Mouse (Mus musculus): ENCODE data around the gene Cd82. TPM values are rescaled to one million over a fixed set of nuclear protein-coding genes. Genes with fewer than 3 reads are reported as not detected.
A peak's percentile ranks its signal among the peaks of the same experiment; 100 is the strongest.

Gene Cd82
- total RNA-seq, 1 experiment from 2014 or later = 203 TPM

GRCm38 (mm10) chr2:93427000-93427715 is 35.8 kb downstream of the Cd82 start:
- no peak for ATAC-seq (replicated peaks; ENCODE audit: insufficient number of reproducible peaks, low FRiP score, low TSS enrichment, poor library complexity, severe bottlenecking)

GRCm38 (mm10) chr2:93425810-93426209 is 37.1 kb downstream of the Cd82 start:
- ATAC-seq (replicated peaks; ENCODE audit: insufficient number of reproducible peaks, low FRiP score, low TSS enrichment, poor library complexity, severe bottlenecking) = no peak

GRCm38 (mm10) chr2:93424307-93424984 is 38.5 kb downstream of the Cd82 start:
- no peak for ATAC-seq (replicated peaks; ENCODE audit: insufficient number of reproducible peaks, low FRiP score, low TSS enrichment, poor library complexity, severe bottlenecking)

- peak; percentile 33; the same call in 1 of the 2 replicates for ATAC-seq (replicated peaks; ENCODE audit: insufficient number of reproducible peaks, low FRiP score, low TSS enrichment, poor library complexity, severe bottlenecking)
Measured at GRCm38 (mm10) chr2:93421320-93421719, 41.6 kb downstream of the Cd82 start.

- ATAC-seq (replicated peaks; ENCODE audit: insufficient number of reproducible peaks, low FRiP score, low TSS enrichment, poor library complexity, severe bottlenecking) = no peak
Measured at GRCm38 (mm10) chr2:93419971-93420370, 43.0 kb downstream of the Cd82 start.

- no peak; the same call in 1 of the 2 replicates for ATAC-seq (replicated peaks; ENCODE audit: insufficient number of reproducible peaks, low FRiP score, low TSS enrichment, poor library complexity, severe bottlenecking)
Measured at GRCm38 (mm10) chr2:93418396-93418795, 44.5 kb downstream of the Cd82 start.

- no peak for ATAC-seq (replicated peaks; ENCODE audit: insufficient number of reproducible peaks, low FRiP score, low TSS enrichment, poor library complexity, severe bottlenecking)
Measured at GRCm38 (mm10) chr2:93416874-93417709, 45.8 kb downstream of the Cd82 start.

GRCm38 (mm10) chr2:93415281-93415680 is 47.7 kb downstream of the Cd82 start:
- no peak for ATAC-seq (replicated peaks; ENCODE audit: insufficient number of reproducible peaks, low FRiP score, low TSS enrichment, poor library complexity, severe bottlenecking)

GRCm38 (mm10) chr2:93414163-93414562 is 48.8 kb downstream of the Cd82 start:
- ATAC-seq (replicated peaks; ENCODE audit: insufficient number of reproducible peaks, low FRiP score, low TSS enrichment, poor library complexity, severe bottlenecking) = no peak

GRCm38 (mm10) chr2:93413367-93414014 is 49.4 kb downstream of the Cd82 start:
- peak; percentile 53 for ATAC-seq (replicated peaks; ENCODE audit: insufficient number of reproducible peaks, low FRiP score, low TSS enrichment, poor library complexity, severe bottlenecking)

GRCm38 (mm10) chr2:93412101-93412500 is 50.8 kb downstream of the Cd82 start:
- no peak for ATAC-seq (replicated peaks; ENCODE audit: insufficient number of reproducible peaks, low FRiP score, low TSS enrichment, poor library complexity, severe bottlenecking)

GRCm38 (mm10) chr2:93410899-93411570 is 51.9 kb downstream of the Cd82 start:
- no peak for ATAC-seq (replicated peaks; ENCODE audit: insufficient number of reproducible peaks, low FRiP score, low TSS enrichment, poor library complexity, severe bottlenecking)

- no peak for ATAC-seq (replicated peaks; ENCODE audit: insufficient number of reproducible peaks, low FRiP score, low TSS enrichment, poor library complexity, severe bottlenecking)
Measured at GRCm38 (mm10) chr2:93405017-93405425, 57.9 kb downstream of the Cd82 start.

- ATAC-seq (replicated peaks; ENCODE audit: insufficient number of reproducible peaks, low FRiP score, low TSS enrichment, poor library complexity, severe bottlenecking) = no peak
Measured at GRCm38 (mm10) chr2:93404169-93404568, 58.8 kb downstream of the Cd82 start.

GRCm38 (mm10) chr2:93403267-93403666 is 59.7 kb downstream of the Cd82 start:
- ATAC-seq (replicated peaks; ENCODE audit: insufficient number of reproducible peaks, low FRiP score, low TSS enrichment, poor library complexity, severe bottlenecking) = no peak

- no peak for ATAC-seq (replicated peaks; ENCODE audit: insufficient number of reproducible peaks, low FRiP score, low TSS enrichment, poor library complexity, severe bottlenecking)
Measured at GRCm38 (mm10) chr2:93391198-93391597, 71.7 kb downstream of the Cd82 start.

- ATAC-seq (replicated peaks; ENCODE audit: insufficient number of reproducible peaks, low FRiP score, low TSS enrichment, poor library complexity, severe bottlenecking) = no peak
Measured at GRCm38 (mm10) chr2:93390170-93390926, 72.6 kb downstream of the Cd82 start.

GRCm38 (mm10) chr2:93386958-93387357 is 76.0 kb downstream of the Cd82 start:
- no peak for ATAC-seq (replicated peaks; ENCODE audit: insufficient number of reproducible peaks, low FRiP score, low TSS enrichment, poor library complexity, severe bottlenecking)
